Mouse (Mus musculus) liver, adult 2 months (tissue): Measurements from ENCODE around the gene Rnf207.

Source experiments
- CTCF ChIP-seq: fragments of 200-500 bp; IDR thresholded peaks from 2 replicates; pipeline ENCODE4 v1.5.1; 2011; ENCODE audit warnings: low read depth, low read length, control low read depth
- POLR2A ChIP-seq: fragments of 200-500 bp; IDR thresholded peaks from 2 replicates; pipeline ENCODE4 v1.6.1; 2011; ENCODE audit warnings: low read length, control low read depth; ENCODE audit not compliant: insufficient read depth; ENCODE audit errors: extremely low read depth

DNA sequence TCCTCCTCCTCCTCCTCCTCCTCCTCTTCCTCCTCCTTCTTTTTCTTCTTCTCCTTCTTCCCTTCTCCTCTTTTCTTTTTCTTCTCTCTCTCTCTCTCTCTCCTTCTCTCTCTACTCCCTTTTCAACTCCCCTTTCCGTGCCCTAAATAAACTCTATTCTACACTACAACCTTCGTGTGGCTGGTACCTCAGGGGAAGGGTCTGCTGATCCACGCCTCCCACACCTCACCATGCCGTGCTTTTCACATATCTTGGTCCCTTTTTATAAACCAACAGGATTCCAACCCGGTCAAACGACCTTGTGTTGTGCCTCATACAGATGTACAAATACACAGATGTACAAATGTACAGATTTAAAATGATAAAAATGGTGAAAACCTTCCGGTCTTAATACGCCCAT, 22.4 kb downstream of the Rnf207 start:
- TF ChIP-seq CTCF: no peak
- no peak for TF ChIP-seq POLR2A
